Mouse (Mus musculus): ENCODE measurements around the gene Pde11a.

- TF ChIP-seq POLR2A (IDR thresholded peaks at IDR 0.05; ENCODE audit: borderline replicate concordance, control insufficient read depth, low read depth, low read length) = no peak
- no peak for TF ChIP-seq CTCF (IDR thresholded peaks at IDR 0.05; ENCODE audit: control insufficient read depth, insufficient read depth, low read length)
These were observed 349.7 kb downstream of the Pde11a start for GRCm38 (mm10) chr2:75988779-75989363.

Data from bone marrow, adult 2 months (tissue).